Mouse (Mus musculus): Measurements from ENCODE around the gene Spindoc. TPM values are rescaled to one million over a fixed set of nuclear protein-coding genes. Genes with fewer than 3 reads are reported as not detected.
"Not testable (repeated sequence)": the region's sequence is repeated elsewhere in the genome, so short reads cannot be mapped to it uniquely, and the experiment has no call there.

Spindoc gene
- polyA plus RNA-seq, 1 experiment from 2014 or later, result 18.2 TPM

DNA sequence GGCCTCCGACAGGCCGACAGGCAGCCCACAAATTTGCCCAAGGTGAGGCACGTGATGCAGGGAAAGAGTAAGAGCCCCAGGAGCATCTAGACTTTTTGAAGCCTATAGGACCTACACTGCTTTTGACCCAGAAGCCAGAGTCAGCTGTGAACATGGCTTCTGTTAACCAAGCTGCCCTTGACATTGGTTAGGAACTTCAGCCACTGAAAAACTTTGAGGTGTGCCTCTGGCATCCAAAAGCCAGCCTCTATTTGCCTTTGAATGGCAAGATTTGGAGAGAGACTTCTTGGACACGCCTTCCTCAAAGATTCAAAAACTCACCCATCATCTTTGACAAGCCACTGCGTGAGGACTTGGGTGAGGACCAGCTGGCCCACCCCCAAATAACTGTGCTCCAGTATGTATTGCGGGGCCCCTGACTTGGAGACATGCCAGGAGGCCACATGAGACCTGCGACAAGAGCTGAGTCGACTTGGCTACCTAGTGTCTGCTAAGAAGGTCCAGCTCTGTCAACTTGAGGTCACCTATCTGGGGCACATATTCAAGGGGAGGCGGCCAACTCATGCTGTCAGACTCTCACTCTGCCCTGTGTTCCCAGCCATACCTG, 21.9 kb upstream of the Spindoc start:
- Histone ChIP-seq H3K4me1 (ENCODE audit: control insufficient read depth, insufficient read depth, low read length) (0 out of 2 replicates have a peak, but pooled peaks cover 5% of the 10 kb centered on the region), H3K4me3 (ENCODE audit: low read length) (no peak overlapping the region), H3K4me2 (ENCODE audit: low read depth, low read length) (no peak overlapping the region), H3K27ac (ENCODE audit: low read length) (no peak overlapping the region), H3K9me3 (ENCODE audit: control insufficient read depth, low read length) (no peaks in the 10 kb centered on the region), H3K27me3 (replicated peaks; ENCODE audit: control insufficient read depth, insufficient read depth, low read length) (no peaks in the 10 kb centered on the region), H3K36me3 (ENCODE audit: control insufficient read depth, insufficient read depth, low read length) (no peaks in the 10 kb centered on the region), H3K9ac (ENCODE audit: low read depth, low read length) (no peak overlapping the region)
- no peak for ATAC-seq
- whole genome bisulfite sequencing, result 58% methylated on average over 9 of the region's 9 CpGs

DNA sequence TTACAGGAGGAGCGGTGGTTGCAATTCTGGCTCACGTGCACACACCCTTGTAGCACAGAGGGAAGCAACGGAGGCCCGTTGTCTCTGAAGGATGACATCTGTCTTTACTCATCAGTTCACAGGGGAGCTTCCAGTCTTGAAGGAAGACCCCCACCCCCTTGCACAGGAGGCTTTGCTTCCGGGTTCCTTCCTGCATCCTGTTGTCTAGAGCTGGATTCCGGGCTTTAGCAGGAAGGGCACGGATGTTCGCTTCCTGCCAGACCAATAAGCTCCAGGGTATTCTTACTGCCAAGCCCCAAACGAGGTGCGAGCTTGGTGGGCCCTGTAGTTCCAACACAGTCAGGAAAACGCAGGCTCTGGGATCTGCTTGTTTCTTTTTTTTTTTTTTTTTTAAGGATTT, 17.8 kb upstream of the Spindoc start:
- Histone ChIP-seq H3K4me3 (ENCODE audit: low read length) (no peak overlapping the region), H3K9me3 (ENCODE audit: control insufficient read depth, low read length) (no peaks in the 10 kb centered on the region), H3K9ac (ENCODE audit: low read depth, low read length) (no peak overlapping the region)

DNA sequence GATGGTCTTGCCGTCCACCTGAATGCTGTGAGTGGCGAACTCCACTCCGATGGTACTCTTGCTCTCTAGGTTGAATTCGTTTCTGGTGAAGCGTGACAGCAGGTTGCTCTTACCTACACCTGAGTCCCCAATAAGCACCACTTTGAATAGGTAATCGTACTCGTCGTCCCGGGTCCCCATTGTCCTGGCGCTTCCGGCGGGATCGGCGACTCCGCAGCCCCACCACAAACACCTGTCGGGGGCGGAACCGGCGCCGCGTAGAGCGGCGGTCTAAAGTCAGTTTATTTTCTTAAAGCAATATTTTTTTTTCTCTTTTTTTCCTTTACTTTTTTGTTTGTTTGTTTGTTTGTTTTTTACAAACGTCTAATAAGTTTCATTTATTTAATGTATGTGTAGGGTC, 16.1 kb upstream of the Spindoc start:
- H3K9me3 ChIP-seq (ENCODE audit: control insufficient read depth, low read length); H3K4me2 ChIP-seq (ENCODE audit: low read depth, low read length); H3K9ac ChIP-seq (ENCODE audit: low read depth, low read length); H3K36me3 ChIP-seq (ENCODE audit: control insufficient read depth, insufficient read depth, low read length); H3K4me1 ChIP-seq (ENCODE audit: control insufficient read depth, insufficient read depth, low read length); H3K4me3 ChIP-seq (ENCODE audit: low read length); ATAC-seq; H3K27me3 ChIP-seq (replicated peaks; ENCODE audit: control insufficient read depth, insufficient read depth, low read length); H3K27ac ChIP-seq (ENCODE audit: low read length): not testable (repeated sequence)
- 32% methylated on average over 24 of the region's 24 CpGs for WGBS

More for the DNA sequence above, 17.8 kb upstream of the Spindoc start:
- 63% methylated on average over 11 of the region's 11 CpGs for WGBS
- Histone ChIP-seq H3K4me1 (ENCODE audit: control insufficient read depth, insufficient read depth, low read length) (0 out of 2 replicates have a peak, but pooled peaks cover 5% of the 10 kb centered on the region), H3K36me3 (ENCODE audit: control insufficient read depth, insufficient read depth, low read length) (no peaks in the 10 kb centered on the region), H3K4me2 (ENCODE audit: low read depth, low read length) (no peak overlapping the region), H3K27ac (ENCODE audit: low read length) (peak overlapping the region; percentile 33; the same call in 1 of the 2 replicates), H3K27me3 (replicated peaks; ENCODE audit: control insufficient read depth, insufficient read depth, low read length) (no peaks in the 10 kb centered on the region)
- 0 out of 2 replicates have a peak, but pooled peaks have one; percentile 18 for ATAC-seq

DNA sequence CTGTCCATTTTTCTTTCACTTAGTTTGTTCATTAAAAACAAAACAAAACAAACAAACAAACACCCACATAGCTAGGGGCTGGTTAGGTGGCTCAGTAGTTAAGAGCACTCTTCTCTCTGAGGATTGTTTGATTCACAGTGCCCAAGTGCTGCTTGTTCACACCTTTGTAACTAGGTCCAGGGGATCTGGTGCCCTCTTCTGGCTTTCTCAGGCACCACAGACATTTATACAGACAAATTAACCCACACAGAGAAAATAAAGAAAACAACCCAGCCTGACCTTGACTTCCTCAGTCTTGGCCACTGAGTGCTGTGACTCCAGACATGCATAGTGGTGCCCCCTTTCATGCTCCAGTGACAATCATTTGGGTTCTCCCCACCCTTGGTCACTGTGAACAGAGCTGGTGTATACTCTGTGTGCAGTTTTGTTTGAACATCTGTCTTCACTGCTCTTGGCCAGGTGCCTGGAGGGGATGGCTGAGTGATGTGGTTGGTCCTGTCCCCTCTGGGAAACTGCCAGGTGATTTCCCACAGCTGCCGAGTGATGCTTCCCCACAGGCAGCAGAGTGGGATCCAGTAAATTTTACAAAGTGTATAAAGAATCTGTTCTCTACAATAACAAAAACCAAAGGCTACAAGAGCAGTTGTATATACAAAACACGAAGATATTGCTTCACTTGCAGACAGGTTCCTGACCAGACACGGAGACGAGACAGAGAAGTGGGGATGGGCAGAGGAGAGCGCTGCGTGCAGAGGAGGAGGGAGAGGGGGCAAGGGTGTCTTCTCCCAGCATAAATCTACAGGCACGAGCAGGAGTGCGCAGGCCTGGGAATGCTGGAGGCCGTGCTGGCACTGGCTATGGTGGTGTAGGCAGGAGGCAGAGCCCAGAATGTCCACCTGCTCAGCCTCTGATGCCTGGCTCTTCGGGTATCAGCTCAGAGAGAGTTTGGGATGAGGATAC, 14.4 kb upstream of the Spindoc start:
- not testable (repeated sequence) for H3K27me3 ChIP-seq (replicated peaks; ENCODE audit: control insufficient read depth, insufficient read depth, low read length); H3K4me3 ChIP-seq (ENCODE audit: low read length); H3K9me3 ChIP-seq (ENCODE audit: control insufficient read depth, low read length); H3K4me2 ChIP-seq (ENCODE audit: low read depth, low read length); H3K27ac ChIP-seq (ENCODE audit: low read length); H3K9ac ChIP-seq (ENCODE audit: low read depth, low read length); H3K36me3 ChIP-seq (ENCODE audit: control insufficient read depth, insufficient read depth, low read length); H3K4me1 ChIP-seq (ENCODE audit: control insufficient read depth, insufficient read depth, low read length)
- peak; percentile 74 for ATAC-seq
- whole genome bisulfite sequencing, result 49% methylated on average over 9 of the region's 10 CpGs

DNA sequence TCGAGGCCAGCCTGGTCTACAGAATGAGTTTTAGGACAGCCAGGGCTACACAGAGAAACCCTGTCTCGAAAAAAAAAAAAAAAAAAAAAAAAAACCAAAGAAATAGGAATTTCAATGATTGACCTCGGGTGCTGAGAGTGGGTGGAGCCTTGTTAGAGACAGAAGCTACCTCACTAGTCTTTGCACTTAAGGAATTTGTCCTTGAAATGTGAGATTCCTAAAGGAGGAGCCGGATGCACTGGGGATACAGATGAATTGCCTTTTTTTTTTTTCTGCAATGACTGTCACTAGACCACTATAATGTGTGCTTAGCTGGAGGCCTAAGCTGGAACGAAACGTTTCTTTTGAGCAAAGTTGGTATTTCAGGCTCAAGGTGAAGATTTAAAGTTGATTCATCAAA, 5.7 kb upstream of the Spindoc start:
- H3K9ac ChIP-seq (ENCODE audit: low read depth, low read length), result no peak overlapping the region
- H3K4me3 ChIP-seq (ENCODE audit: low read length), result no peak overlapping the region
- no peaks in the 10 kb centered on the region for H3K27me3 ChIP-seq (replicated peaks; ENCODE audit: control insufficient read depth, insufficient read depth, low read length)
- ATAC-seq, result no peak
- H3K9me3 ChIP-seq (ENCODE audit: control insufficient read depth, low read length), result no peaks in the 10 kb centered on the region; the same call in 1 of the 2 replicates
- WGBS, result 79% methylated on average over 6 of the region's 6 CpGs
- no peak overlapping the region for H3K27ac ChIP-seq (ENCODE audit: low read length)
- H3K4me2 ChIP-seq (ENCODE audit: low read depth, low read length), result no peak overlapping the region
- H3K4me1 ChIP-seq (ENCODE audit: control insufficient read depth, insufficient read depth, low read length), result peaks cover 2% of the 10 kb centered on the region
- no peaks in the 10 kb centered on the region for H3K36me3 ChIP-seq (ENCODE audit: control insufficient read depth, insufficient read depth, low read length)

DNA sequence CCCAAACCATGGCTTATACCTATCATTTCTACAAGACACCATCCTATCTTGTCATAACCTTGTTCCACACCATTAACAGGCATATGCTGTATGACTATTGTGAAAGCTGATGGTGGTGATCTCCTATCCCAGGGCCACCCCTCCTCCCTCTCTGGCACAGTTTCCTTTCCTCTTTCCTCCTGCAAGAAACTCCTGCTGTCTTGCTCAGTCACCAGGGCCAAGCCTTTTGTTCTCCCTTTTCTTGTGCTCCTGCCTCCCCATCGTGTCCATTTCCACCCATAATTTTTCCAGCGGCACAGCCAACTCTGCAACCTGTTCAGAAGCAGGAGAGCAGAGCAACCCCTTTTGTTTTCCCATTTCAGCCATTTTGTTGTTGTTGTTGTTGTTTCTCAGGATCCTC, 3.2 kb upstream of the Spindoc start:
- Histone ChIP-seq H3K27me3 (replicated peaks; ENCODE audit: control insufficient read depth, insufficient read depth, low read length) (no peaks in the 10 kb centered on the region), H3K27ac (ENCODE audit: low read length) (no peak overlapping the region), H3K9me3 (ENCODE audit: control insufficient read depth, low read length) (no peaks in the 10 kb centered on the region; the same call in 1 of the 2 replicates), H3K9ac (ENCODE audit: low read depth, low read length) (no peak overlapping the region), H3K4me1 (ENCODE audit: control insufficient read depth, insufficient read depth, low read length) (peaks cover 8% of the 10 kb centered on the region), H3K4me2 (ENCODE audit: low read depth, low read length) (no peak overlapping the region), H3K4me3 (ENCODE audit: low read length) (no peak overlapping the region), H3K36me3 (ENCODE audit: control insufficient read depth, insufficient read depth, low read length) (no peaks in the 10 kb centered on the region)
- WGBS, result 53% methylated on average over 2 of the region's 2 CpGs
- ATAC-seq, result no peak

DNA sequence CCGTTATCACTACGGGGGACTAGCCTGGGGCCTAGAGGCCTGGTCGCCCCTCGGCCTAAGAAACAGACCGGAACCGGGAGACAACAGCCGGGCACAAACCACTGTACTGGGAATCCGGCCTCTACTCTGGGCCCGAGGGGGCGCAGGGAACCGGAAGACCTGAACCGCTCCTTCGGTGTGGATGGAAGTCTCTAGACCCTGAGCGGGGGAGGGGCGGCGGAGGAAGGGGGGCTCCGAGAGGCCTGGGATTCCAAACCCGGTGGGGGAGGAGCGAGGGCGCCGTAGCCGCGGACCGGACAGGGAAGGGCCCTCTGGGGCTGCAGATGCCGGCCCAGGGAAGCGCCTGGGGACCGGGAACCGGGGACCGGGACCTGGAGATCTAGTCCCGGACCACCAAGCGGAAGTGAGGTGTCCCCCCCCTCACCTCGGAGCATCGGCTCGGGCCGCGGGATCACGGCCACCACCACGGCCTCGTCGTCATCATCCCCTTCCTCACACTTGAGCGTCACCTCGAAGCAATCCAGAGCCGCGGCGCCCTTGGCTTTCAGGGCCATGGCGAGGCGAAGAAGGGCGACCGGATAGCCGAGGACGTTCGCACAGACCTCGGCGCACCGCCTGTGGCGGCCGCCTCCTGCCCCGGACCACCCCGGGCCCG, 419 bp downstream of the Spindoc start:
- Histone ChIP-seq H3K9ac (ENCODE audit: low read depth, low read length) (peak overlapping the region; percentile 90), H3K4me1 (ENCODE audit: control insufficient read depth, insufficient read depth, low read length) (peaks cover 8% of the 10 kb centered on the region), H3K9me3 (ENCODE audit: control insufficient read depth, low read length) (no peaks in the 10 kb centered on the region), H3K36me3 (ENCODE audit: control insufficient read depth, insufficient read depth, low read length) (no peaks in the 10 kb centered on the region), H3K4me3 (ENCODE audit: low read length) (peak overlapping the region; percentile 86), H3K27me3 (replicated peaks; ENCODE audit: control insufficient read depth, insufficient read depth, low read length) (no peaks in the 10 kb centered on the region), H3K4me2 (ENCODE audit: low read depth, low read length) (peak overlapping the region; percentile 81), H3K27ac (ENCODE audit: low read length) (peak overlapping the region; percentile 81)
- peak; percentile 66 for ATAC-seq
- under 1% methylated on average over 60 of the region's 60 CpGs for WGBS

DNA sequence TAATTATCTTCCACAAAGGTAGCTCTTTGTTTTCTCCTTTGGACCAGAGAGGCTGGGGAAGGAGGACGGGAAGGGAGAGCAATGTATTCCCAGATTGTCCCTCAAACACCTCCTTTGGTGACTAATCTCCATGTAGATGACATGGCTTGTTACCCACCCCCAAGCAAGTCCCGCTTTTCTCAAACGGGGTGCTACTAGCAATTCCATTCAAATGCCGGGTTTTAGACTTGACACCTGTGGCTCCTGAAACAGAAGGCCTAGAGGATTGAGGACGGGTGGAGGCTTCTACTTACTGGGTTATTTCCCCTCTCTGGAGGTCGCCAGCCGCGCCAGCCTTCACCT, 917 bp downstream of the Spindoc start:
- Histone ChIP-seq H3K36me3 (ENCODE audit: control insufficient read depth, insufficient read depth, low read length) (no peaks in the 10 kb centered on the region), H3K9me3 (ENCODE audit: control insufficient read depth, low read length) (no peaks in the 10 kb centered on the region), H3K27ac (ENCODE audit: low read length) (peak overlapping the region; percentile 81; the same call in 1 of the 2 replicates), H3K4me1 (ENCODE audit: control insufficient read depth, insufficient read depth, low read length) (peaks cover 8% of the 10 kb centered on the region), H3K4me2 (ENCODE audit: low read depth, low read length) (peak overlapping the region; percentile 81), H3K4me3 (ENCODE audit: low read length) (peak overlapping the region; percentile 86), H3K27me3 (replicated peaks; ENCODE audit: control insufficient read depth, insufficient read depth, low read length) (no peaks in the 10 kb centered on the region), H3K9ac (ENCODE audit: low read depth, low read length) (peak overlapping the region; percentile 90)
- ATAC-seq, result no peak
- 6% methylated on average over 8 of the region's 8 CpGs for WGBS

DNA sequence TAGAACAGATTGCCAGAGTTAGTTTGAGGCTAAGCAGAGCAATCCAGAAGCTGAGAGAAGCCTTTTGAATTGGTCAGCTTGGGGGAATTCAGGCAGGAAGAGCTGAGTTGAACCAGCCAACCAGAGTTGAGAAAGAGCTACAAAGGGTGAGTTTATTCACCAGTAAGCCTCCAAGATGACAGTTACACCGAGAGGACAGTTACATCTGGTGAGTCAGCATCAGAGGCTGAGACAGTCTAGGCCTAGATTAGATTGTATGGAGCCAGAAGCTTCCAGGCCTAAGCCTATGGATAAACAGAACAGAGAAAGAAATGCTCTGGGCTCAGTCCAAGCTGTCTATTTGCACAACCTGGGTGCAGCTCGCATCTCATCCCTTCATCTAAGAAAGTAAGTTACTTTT, 5.2 kb downstream of the Spindoc start:
- Histone ChIP-seq H3K27me3 (replicated peaks; ENCODE audit: control insufficient read depth, insufficient read depth, low read length) (no peaks in the 10 kb centered on the region), H3K4me2 (ENCODE audit: low read depth, low read length) (no peak overlapping the region), H3K9ac (ENCODE audit: low read depth, low read length) (no peak overlapping the region), H3K36me3 (ENCODE audit: control insufficient read depth, insufficient read depth, low read length) (peaks cover 14% of the 10 kb centered on the region), H3K4me1 (ENCODE audit: control insufficient read depth, insufficient read depth, low read length) (peaks cover 4% of the 10 kb centered on the region; the same call in 1 of the 2 replicates), H3K27ac (ENCODE audit: low read length) (no peak overlapping the region), H3K4me3 (ENCODE audit: low read length) (no peak overlapping the region), H3K9me3 (ENCODE audit: control insufficient read depth, low read length) (no peaks in the 10 kb centered on the region)
- no peak for ATAC-seq
- 69% methylated on average over 2 of the region's 2 CpGs for WGBS
